Mouse (Mus musculus): ENCODE results near the gene Smyd2. TPM values are rescaled to one million over a fixed set of nuclear protein-coding genes. Genes with fewer than 3 reads are reported as not detected.

Smyd2 gene
- total and polyA plus RNA-seq, 3 experiments, result 140 to 146 TPM; not detected in 1

- H3K79me2 ChIP-seq (ENCODE audit: control insufficient read depth, insufficient read depth, low read length, poor library complexity), result no peaks in the 10 kb centered on the region
- H3K9ac ChIP-seq (ENCODE audit: control insufficient read depth, low read depth, low read length, poor library complexity, severe bottlenecking), result no peak overlapping the region
- TF ChIP-seq POLR2AphosphoS5 (IDR thresholded peaks at IDR 0.05; ENCODE audit: borderline replicate concordance, low read depth, low read length), result no peak
- TF ChIP-seq MYB (IDR thresholded peaks at IDR 0.05; ENCODE audit: low read depth, low read length), result no peak
- TF ChIP-seq CHD2 (IDR thresholded peaks at IDR 0.05; ENCODE audit: low read length), result no peak
- TF ChIP-seq ZNF384 (IDR thresholded peaks at IDR 0.05; ENCODE audit: low read depth, low read length), result no peak
- TF ChIP-seq GATA1 (IDR thresholded peaks at IDR 0.05; ENCODE audit: low read depth, low read length), result no peak
- no peak for TF ChIP-seq BHLHE40 (IDR thresholded peaks at IDR 0.05; ENCODE audit: borderline replicate concordance, low read depth, low read length)
- no peak for TF ChIP-seq ETS1 (IDR thresholded peaks at IDR 0.05; ENCODE audit: low read depth, low read length)
- TF ChIP-seq SIN3A (IDR thresholded peaks at IDR 0.05; ENCODE audit: low read length), result no peak
- no peak for TF ChIP-seq SMC3 (IDR thresholded peaks at IDR 0.05; ENCODE audit: low read depth, low read length)
- no peak for TF ChIP-seq E2F4 (IDR thresholded peaks at IDR 0.05; ENCODE audit: borderline replicate concordance, low read depth, low read length)
- no peak for TF ChIP-seq RCOR1 (IDR thresholded peaks at IDR 0.05; ENCODE audit: low read depth, low read length)
- TF ChIP-seq UBTF (IDR thresholded peaks at IDR 0.05; ENCODE audit: borderline replicate concordance, insufficient read depth, low read depth, low read length), result no peak
- no peak for TF ChIP-seq NRF1 (IDR thresholded peaks at IDR 0.05; ENCODE audit: insufficient read depth, low read depth, low read length, poor library complexity, severe bottlenecking)
- TF ChIP-seq POLR2A (IDR thresholded peaks at IDR 0.05; ENCODE audit: control insufficient read depth in 1 of 2, insufficient read depth in 1 of 2, low read depth in 1 of 2, low read length in 2 of 2, poor library complexity in 1 of 2), result no peak
- no peak for TF ChIP-seq RAD21 (IDR thresholded peaks at IDR 0.05; ENCODE audit: low read depth, low read length)
- TF ChIP-seq TAL1 (IDR thresholded peaks at IDR 0.05; ENCODE audit: low read length), result no peak
- TF ChIP-seq MXI1 (IDR thresholded peaks at IDR 0.05; ENCODE audit: low read depth, low read length), result no peak
- no peak for TF ChIP-seq TBP (IDR thresholded peaks at IDR 0.05; ENCODE audit: low read depth, low read length)
- TF ChIP-seq KAT2A (conservative IDR thresholded peaks at IDR 0.05; ENCODE audit: low read depth, low read length), result no peak
- H3K36me3 ChIP-seq (ENCODE audit: control insufficient read depth in 1 of 2, insufficient read depth in 2 of 2, low read length in 2 of 2), result peaks cover 0 to 11% of the 10 kb centered on the region in 2 experiments; a peak in 2 of 4 replicates
- H3K4me3 ChIP-seq (ENCODE audit: control insufficient read depth in 1 of 2, insufficient read depth in 1 of 2, low read depth in 2 of 2, low read length in 2 of 2), result no peak overlapping the region
- H3K27me3 ChIP-seq (ENCODE audit: control insufficient read depth in 1 of 2, insufficient read depth in 2 of 2, low read length in 2 of 2), result no peaks in the 10 kb centered on the region
- no peak for DNase-seq (ENCODE audit: low read depth, low spot score)
- H3K27ac ChIP-seq (ENCODE audit: control insufficient read depth, low read depth, low read length), result no peak overlapping the region
- peaks cover 8 to 14% of the 10 kb centered on the region in 2 experiments for H3K4me1 ChIP-seq (ENCODE audit: control insufficient read depth in 1 of 2, insufficient read depth in 2 of 2, low read length in 2 of 2)
- H3K9me3 ChIP-seq (replicated peaks; ENCODE audit: insufficient read depth, low read length), result no peaks in the 10 kb centered on the region
These were observed 10.0 kb upstream of the Smyd2 start for GRCm38 (mm10) chr1:189932190-189932589.

GRCm38 (mm10) chr1:189929896-189930295 is 7.7 kb upstream of the Smyd2 start:
- no peaks in the 10 kb centered on the region for H3K27me3 ChIP-seq (ENCODE audit: control insufficient read depth in 1 of 2, insufficient read depth in 2 of 2, low read length in 2 of 2)
- no peak overlapping the region for H3K9ac ChIP-seq (ENCODE audit: control insufficient read depth, low read depth, low read length, poor library complexity, severe bottlenecking)
- TF ChIP-seq KAT2A (conservative IDR thresholded peaks at IDR 0.05; ENCODE audit: low read depth, low read length), result no peak
- no peak for TF ChIP-seq TBP (IDR thresholded peaks at IDR 0.05; ENCODE audit: low read depth, low read length)
- no peak for TF ChIP-seq EP300 (IDR thresholded peaks at IDR 0.05; ENCODE audit: low read depth in 1 of 2, low read length in 2 of 2)
- TF ChIP-seq MAFK (IDR thresholded peaks at IDR 0.05; ENCODE audit: borderline replicate concordance, low read depth, low read length), result no peak
- no peak for TF ChIP-seq GATA1 (IDR thresholded peaks at IDR 0.05; ENCODE audit: low read depth, low read length)
- H3K9me3 ChIP-seq (replicated peaks; ENCODE audit: insufficient read depth, low read length), result no peaks in the 10 kb centered on the region
- H3K79me2 ChIP-seq (ENCODE audit: control insufficient read depth, insufficient read depth, low read length, poor library complexity), result no peaks in the 10 kb centered on the region
- H3K4me3 ChIP-seq (ENCODE audit: control insufficient read depth in 1 of 2, insufficient read depth in 1 of 2, low read depth in 2 of 2, low read length in 2 of 2), result no peak overlapping the region
- H3K27ac ChIP-seq (ENCODE audit: control insufficient read depth, low read depth, low read length), result no peak overlapping the region
- peaks cover 0 to 11% of the 10 kb centered on the region in 2 experiments; a peak in 2 of 4 replicates for H3K36me3 ChIP-seq (ENCODE audit: control insufficient read depth in 1 of 2, insufficient read depth in 2 of 2, low read length in 2 of 2)
- no peak for DNase-seq (ENCODE audit: low read depth, low spot score)
- H3K4me1 ChIP-seq (ENCODE audit: control insufficient read depth in 1 of 2, insufficient read depth in 2 of 2, low read length in 2 of 2), result peaks cover 6 to 14% of the 10 kb centered on the region in 2 experiments

Data from MEL (cell line).